Comparison of ENCODE assay signal across 8 mouse cellular contexts in the genomic region with DNA sequence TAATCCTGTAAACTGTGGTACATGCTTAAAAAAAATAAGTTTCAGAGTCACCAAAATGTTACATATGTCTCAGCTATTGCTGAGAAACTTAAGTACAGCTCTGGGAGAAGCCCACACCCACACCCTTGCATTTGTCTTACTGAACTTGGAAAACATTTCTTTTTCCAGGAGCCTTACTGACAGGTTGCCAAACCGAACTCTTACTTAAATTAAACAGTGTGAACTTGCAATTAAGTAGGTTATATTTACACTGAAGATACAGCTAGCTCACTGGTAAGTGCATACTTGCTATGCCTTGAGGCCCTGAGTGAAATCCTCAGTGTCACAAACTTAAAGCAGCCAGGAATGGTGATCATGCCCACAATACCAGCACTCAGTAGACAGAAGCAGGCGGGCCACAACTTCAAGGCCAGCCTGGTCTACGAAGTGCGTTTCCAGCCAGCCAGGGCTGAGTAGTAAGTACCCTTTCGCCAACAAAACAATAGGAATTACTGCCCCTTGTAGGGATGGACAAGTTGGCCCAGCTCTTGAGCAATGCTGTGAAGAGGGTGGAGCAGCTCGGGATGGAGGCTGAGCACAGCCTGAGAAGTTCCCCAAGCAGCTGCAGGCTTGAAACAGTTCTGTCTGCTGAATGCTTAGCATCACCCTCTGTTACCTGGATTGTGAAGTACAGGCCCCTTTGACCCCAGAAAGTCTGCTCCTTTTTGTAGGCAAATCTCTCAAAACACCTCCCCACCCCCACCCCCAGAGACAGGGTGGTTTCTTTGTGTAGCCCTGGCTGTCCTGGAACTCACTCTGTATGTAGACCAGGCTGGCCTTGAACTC. TPM values are rescaled to one million over a fixed set of nuclear protein-coding genes. Genes with fewer than 3 reads are reported as not detected.
A peak's percentile ranks its signal among the peaks of the same experiment; 100 is the strongest.
DNase-seq lines count a peak whose midpoint lies in the region; ATAC-seq and TF ChIP-seq lines count a peak whose summit lies in the region.

No protein-coding gene starts in this region.

- no peak for DNase-seq in liver, embryonic 11.5 days (ENCODE audit: low spot score)
- DNase-seq in liver, result no peak
- DNase-seq in ovary, postnatal 10 days (ENCODE audit: low spot score), result no peak
- no peak for DNase-seq in right cerebral cortex, postnatal 36 days (ENCODE audit: low spot score in 2 of 2)

- TF ChIP-seq CTCF in olfactory bulb, adult 2 months (IDR thresholded peaks at IDR 0.05; ENCODE audit: insufficient read depth, low read depth, low read length), result no peak

- peaks cover 24% of the 10 kb centered on the region for H3K4me1 ChIP-seq in liver, embryonic 11.5 days (replicated peaks; ENCODE audit: control insufficient read depth, insufficient read depth, low read length)
- H3K4me1 ChIP-seq in embryonic facial prominence, embryonic 12.5 days, result peaks cover 19% of the 10 kb centered on the region
- peaks cover 23% of the 10 kb centered on the region for H3K4me1 ChIP-seq in intestine, embryonic 16.5 days (ENCODE audit: control insufficient read depth, insufficient read depth, low read length)
- peaks cover 24% of the 10 kb centered on the region for H3K4me1 ChIP-seq in olfactory bulb, adult 2 months (ENCODE audit: control insufficient read depth, insufficient read depth, low read length)

- no peaks in the 10 kb centered on the region for H3K9me3 ChIP-seq in liver, embryonic 11.5 days (ENCODE audit: control insufficient read depth, low read length)
- no peaks in the 10 kb centered on the region for H3K9me3 ChIP-seq in embryonic facial prominence, embryonic 12.5 days
- no peaks in the 10 kb centered on the region for H3K9me3 ChIP-seq in intestine, embryonic 16.5 days (ENCODE audit: control insufficient read depth, low read length)

- no peak for TF ChIP-seq POLR2A in olfactory bulb, adult 2 months (IDR thresholded peaks at IDR 0.05; ENCODE audit: insufficient read depth, low read depth, low read length)

- WGBS in liver, embryonic 11.5 days, result 40% methylated on average over 6 of the region's 6 CpGs
- 42% methylated on average over 6 of the region's 6 CpGs for WGBS in embryonic facial prominence, embryonic 12.5 days
- WGBS in intestine, embryonic 16.5 days, result 35% methylated on average over 6 of the region's 6 CpGs
- WGBS in olfactory bulb, adult 2 months, result 22% methylated on average over 6 of the region's 6 CpGs

- ATAC-seq in liver, embryonic 11.5 days (replicated peaks; ENCODE audit: low FRiP score), result no peak
- ATAC-seq in embryonic facial prominence, embryonic 12.5 days (ENCODE audit: insufficient number of reproducible peaks, insufficient read depth, low FRiP score, low TSS enrichment), result no peak
- ATAC-seq in intestine, embryonic 16.5 days, result no peak
- ATAC-seq in erythroid progenitor cell, adult 5-6 weeks (replicated peaks; ENCODE audit: low FRiP score, poor library complexity, severe bottlenecking), result no peak

- no peaks in the 10 kb centered on the region for H3K27me3 ChIP-seq in liver, embryonic 11.5 days (replicated peaks; ENCODE audit: control insufficient read depth, insufficient read depth, low read length)
- H3K27me3 ChIP-seq in embryonic facial prominence, embryonic 12.5 days, result no peaks in the 10 kb centered on the region
- no peaks in the 10 kb centered on the region for H3K27me3 ChIP-seq in intestine, embryonic 16.5 days (replicated peaks; ENCODE audit: control insufficient read depth, insufficient read depth, low read length)

- peak overlapping the region; percentile 27; the same call in 1 of the 2 replicates for H3K4me2 ChIP-seq in liver, embryonic 11.5 days
- H3K4me2 ChIP-seq in embryonic facial prominence, embryonic 12.5 days (replicated peaks), result 0 out of 2 replicates have a peak overlapping the region, but pooled peaks have one; percentile 11
- no peak overlapping the region for H3K4me2 ChIP-seq in intestine, embryonic 16.5 days (ENCODE audit: low read depth, low read length)

- H3K4me3 ChIP-seq in liver, embryonic 11.5 days (ENCODE audit: low read depth, low read length), result no peak overlapping the region
- no peak overlapping the region for H3K4me3 ChIP-seq in embryonic facial prominence, embryonic 12.5 days
- H3K4me3 ChIP-seq in intestine, embryonic 16.5 days (ENCODE audit: low read length), result no peak overlapping the region
- no peak overlapping the region for H3K4me3 ChIP-seq in olfactory bulb, adult 2 months (ENCODE audit: insufficient read depth, low read depth, low read length)

- H3K9ac ChIP-seq in liver, embryonic 11.5 days (ENCODE audit: low read depth, low read length), result no peak overlapping the region; the same call in 1 of the 2 replicates
- no peak overlapping the region for H3K9ac ChIP-seq in embryonic facial prominence, embryonic 12.5 days
- peak overlapping the region; percentile 34 for H3K9ac ChIP-seq in intestine, embryonic 16.5 days (ENCODE audit: low read depth, low read length)

- peak overlapping the region; percentile 95 for H3K27ac ChIP-seq in liver, embryonic 11.5 days (ENCODE audit: low read depth, low read length)
- H3K27ac ChIP-seq in embryonic facial prominence, embryonic 12.5 days, result peak overlapping the region; percentile 92
- peak overlapping the region; percentile 86 for H3K27ac ChIP-seq in intestine, embryonic 16.5 days (ENCODE audit: low read length)
- H3K27ac ChIP-seq in olfactory bulb, adult 2 months (ENCODE audit: insufficient read depth, low read depth, low read length), result peak overlapping the region; percentile 81

- no peaks in the 10 kb centered on the region for H3K36me3 ChIP-seq in liver, embryonic 11.5 days (ENCODE audit: control insufficient read depth, insufficient read depth, low read length)
- H3K36me3 ChIP-seq in embryonic facial prominence, embryonic 12.5 days, result no peaks in the 10 kb centered on the region
- H3K36me3 ChIP-seq in intestine, embryonic 16.5 days (ENCODE audit: control insufficient read depth, insufficient read depth, low read length), result no peaks in the 10 kb centered on the region

RNA-seq across cellular contexts. Expression of a gene that starts 3.6 kb away (rescaled TPM):
- polyA plus RNA-seq in liver, embryonic 11.5 days (2014; fragmentation: Nextera tagmentation; extraction: Ambion mirVana), result 39.1 and 43.5 TPM in 2 replicates
- 36.8 and 43.5 TPM in 2 replicates for polyA plus RNA-seq in embryonic facial prominence, embryonic 12.5 days (2016; fragmentation: Nextera tagmentation; extraction: Ambion mirVana)
- polyA plus RNA-seq in intestine, embryonic 16.5 days (2015; fragmentation: Nextera tagmentation; extraction: Ambion mirVana), result 38.6 and 44.8 TPM in 2 replicates
- not detected in 2 replicates for polyA plus RNA-seq in olfactory bulb, adult 2 months (2012; ENCODE audit: insufficient read depth, insufficient read length, low replicate concordance, missing spikeins)
- total RNA-seq in erythroid progenitor cell, adult 5-6 weeks (2015; ENCODE audit: low replicate concordance), result 21.6 and 27.7 TPM in 2 replicates
- 12.5 and 12.6 TPM in 2 replicates for total RNA-seq in erythroid progenitor cell, adult 5-6 weeks (2017; ENCODE audit: low replicate concordance)

RNA-seq across cellular contexts. Expression of a gene that starts 14.1 kb away (rescaled TPM):
- 47.2 and 56.0 TPM in 2 replicates for polyA plus RNA-seq in liver, embryonic 11.5 days (2014; fragmentation: Nextera tagmentation; extraction: Ambion mirVana)
- 84.3 and 85.0 TPM in 2 replicates for polyA plus RNA-seq in embryonic facial prominence, embryonic 12.5 days (2016; fragmentation: Nextera tagmentation; extraction: Ambion mirVana)
- 65.8 TPM in 2 replicates for polyA plus RNA-seq in intestine, embryonic 16.5 days (2015; fragmentation: Nextera tagmentation; extraction: Ambion mirVana)
- 348 and 768 TPM in 2 replicates for polyA plus RNA-seq in olfactory bulb, adult 2 months (2012; ENCODE audit: insufficient read depth, insufficient read length, low replicate concordance, missing spikeins)
- total RNA-seq in erythroid progenitor cell, adult 5-6 weeks (2015; ENCODE audit: low replicate concordance), result 94.1 and 114 TPM in 2 replicates
- total RNA-seq in erythroid progenitor cell, adult 5-6 weeks (2017; ENCODE audit: low replicate concordance), result 18.2 and 31.1 TPM in 2 replicates

RNA-seq across cellular contexts. Expression of a gene that starts 14.6 kb away (rescaled TPM):
- 5.9 and 6.6 TPM in 2 replicates for polyA plus RNA-seq in liver, embryonic 11.5 days (2014; fragmentation: Nextera tagmentation; extraction: Ambion mirVana)
- polyA plus RNA-seq in embryonic facial prominence, embryonic 12.5 days (2016; fragmentation: Nextera tagmentation; extraction: Ambion mirVana), result 12.3 and 12.6 TPM in 2 replicates
- 8.0 and 8.6 TPM in 2 replicates for polyA plus RNA-seq in intestine, embryonic 16.5 days (2015; fragmentation: Nextera tagmentation; extraction: Ambion mirVana)
- not detected in 2 replicates for polyA plus RNA-seq in olfactory bulb, adult 2 months (2012; ENCODE audit: insufficient read depth, insufficient read length, low replicate concordance, missing spikeins)
- total RNA-seq in erythroid progenitor cell, adult 5-6 weeks (2015; ENCODE audit: low replicate concordance), result 2.9 and 4.7 TPM in 2 replicates
- total RNA-seq in erythroid progenitor cell, adult 5-6 weeks (2017; ENCODE audit: low replicate concordance), result 2.2 and 3.1 TPM in 2 replicates

RNA-seq across cellular contexts. Expression of a gene that starts 20.9 kb away (rescaled TPM):
- polyA plus RNA-seq in liver, embryonic 11.5 days (2014; fragmentation: Nextera tagmentation; extraction: Ambion mirVana), result 6.2 and 6.6 TPM in 2 replicates
- polyA plus RNA-seq in embryonic facial prominence, embryonic 12.5 days (2016; fragmentation: Nextera tagmentation; extraction: Ambion mirVana), result 11.4 and 11.5 TPM in 2 replicates
- 13.6 and 13.7 TPM in 2 replicates for polyA plus RNA-seq in intestine, embryonic 16.5 days (2015; fragmentation: Nextera tagmentation; extraction: Ambion mirVana)
- not detected in 2 replicates for polyA plus RNA-seq in olfactory bulb, adult 2 months (2012; ENCODE audit: insufficient read depth, insufficient read length, low replicate concordance, missing spikeins)
- total RNA-seq in erythroid progenitor cell, adult 5-6 weeks (2015; ENCODE audit: low replicate concordance), result 3.4 and 3.6 TPM in 2 replicates
- 3.3 and 7.6 TPM in 2 replicates for total RNA-seq in erythroid progenitor cell, adult 5-6 weeks (2017; ENCODE audit: low replicate concordance)

RNA-seq across cellular contexts. Expression of a gene that starts 28.7 kb away (rescaled TPM):
- polyA plus RNA-seq in liver, embryonic 11.5 days (2014; fragmentation: Nextera tagmentation; extraction: Ambion mirVana), result 168 and 170 TPM in 2 replicates
- 148 and 152 TPM in 2 replicates for polyA plus RNA-seq in embryonic facial prominence, embryonic 12.5 days (2016; fragmentation: Nextera tagmentation; extraction: Ambion mirVana)
- 114 and 139 TPM in 2 replicates for polyA plus RNA-seq in intestine, embryonic 16.5 days (2015; fragmentation: Nextera tagmentation; extraction: Ambion mirVana)
- not detected in 2 replicates for polyA plus RNA-seq in olfactory bulb, adult 2 months (2012; ENCODE audit: insufficient read depth, insufficient read length, low replicate concordance, missing spikeins)
- 328 and 403 TPM in 2 replicates for total RNA-seq in erythroid progenitor cell, adult 5-6 weeks (2015; ENCODE audit: low replicate concordance)
- total RNA-seq in erythroid progenitor cell, adult 5-6 weeks (2017; ENCODE audit: low replicate concordance), result 422 and 478 TPM in 2 replicates

Comparison
In these comparisons a context has a peak if more than half of its experiments do, and no peak if none do; other contexts are left out.
1. RNA of a gene that starts 3.6 kb away (polyA plus RNA-seq): 38.6 to 44.8 TPM in intestine, embryonic 16.5 days, 39.1 to 43.5 TPM in liver, embryonic 11.5 days and 36.8 to 43.5 TPM in embryonic facial prominence, embryonic 12.5 days; not detected in olfactory bulb, adult 2 months; every median in the first group is over 10 times any median in the second.
2. Peak in every context shown above with its lines, with median percentiles within 50 percentile points of each other: H3K27ac ChIP-seq.